Mouse (Mus musculus): ENCODE data around the gene Olfr1034. TPM values are rescaled to one million over a fixed set of nuclear protein-coding genes. Genes with fewer than 3 reads are reported as not detected.

The Olfr1034 gene
- polyA plus RNA-seq (2017; shearing (Covaris generic)), result under 1 TPM in 1 of 2 experiments, not detected in 1; 0.07 TPM

GRCm38 (mm10) chr2:86045561-86045960, at the start of gene Olfr1034:
Olfr1034 (plus strand) TSS chr2:86045861.

DNA sequence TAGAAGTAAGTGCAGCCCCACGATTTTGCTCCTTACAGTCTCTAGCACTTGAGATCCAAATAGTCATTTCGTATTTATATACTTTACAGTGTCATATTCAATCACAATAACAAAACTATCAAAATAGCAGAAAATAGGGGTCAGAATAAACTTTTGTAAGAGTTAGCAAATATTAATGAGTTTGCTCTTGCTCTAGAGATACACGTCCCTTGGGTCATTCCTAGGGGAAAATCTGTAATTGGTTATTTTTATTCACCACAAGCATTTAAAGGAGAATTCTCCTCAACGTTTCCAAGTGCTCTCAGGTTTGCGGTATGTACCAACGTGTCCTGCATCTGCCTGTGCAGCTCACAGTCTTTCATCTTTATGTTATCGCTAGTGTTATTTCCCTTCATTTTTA, 40.4 kb upstream of the Olfr1034 start, which contains the start of gene Olfr1032:
Olfr1032 (plus strand) TSS at position 301 of the 400 bp plus-strand sequence.

GRCm38 (mm10) chr2:86020406-86020805, 25.3 kb upstream of the Olfr1034 start, which contains the start of gene Olfr1033:
Olfr1033 (plus strand) TSS chr2:86020633.

GRCm38 (mm10) chr2:86073692-86074091, 28.0 kb downstream of the Olfr1034 start, which contains the start of gene Olfr1036:
Olfr1036 (plus strand) TSS chr2:86073992.

GRCm38 (mm10) chr2:86087285-86087684, 41.6 kb downstream of the Olfr1034 start, which contains the start of gene Olfr1037:
Olfr1037 (minus strand) TSS chr2:86087385.

Other genes with a start within 250 kb of the Olfr1034 start
- not detected for gene Olfr1016, start 243.3 kb upstream of the Olfr1034 start, polyA plus RNA-seq (2017; shearing (Covaris generic))
- gene Olfr1018, start 227.4 kb upstream of the Olfr1034 start, polyA plus RNA-seq (2017; shearing (Covaris generic)), result under 1 TPM in 1 of 2 experiments, not detected in 1; 0.50 TPM
- not detected for gene Olfr1019, start 200.4 kb upstream of the Olfr1034 start, polyA plus RNA-seq (2017; shearing (Covaris generic))
- under 1 TPM in 1 of 2 experiments, not detected in 1; 0.10 TPM for gene Olfr1020, start 198.8 kb upstream of the Olfr1034 start, polyA plus RNA-seq (2017; shearing (Covaris generic))
- gene Olfr1022, start 177.3 kb upstream of the Olfr1034 start, polyA plus RNA-seq (2017; shearing (Covaris generic)), result not detected
- not detected for gene Olfr1023, start 160.2 kb upstream of the Olfr1034 start, polyA plus RNA-seq (2017; shearing (Covaris generic))
- gene Olfr1024, start 140.8 kb upstream of the Olfr1034 start, polyA plus RNA-seq (2017; shearing (Covaris generic)), result not detected
- under 1 TPM in 1 of 2 experiments, not detected in 1; 0.06 TPM for gene Olfr1025-ps1, start 130.7 kb upstream of the Olfr1034 start, polyA plus RNA-seq (2017; shearing (Covaris generic))
- gene Olfr1026, start 124.3 kb upstream of the Olfr1034 start, polyA plus RNA-seq (2017; shearing (Covaris generic)), result under 1 TPM in 1 of 2 experiments, not detected in 1; 0.31 TPM
- not detected for gene Olfr1028, start 95.4 kb upstream of the Olfr1034 start, polyA plus RNA-seq (2017; shearing (Covaris generic))
- gene Olfr1029, start 72.0 kb upstream of the Olfr1034 start, polyA plus RNA-seq (2017; shearing (Covaris generic)), result under 1 TPM in 1 of 2 experiments, not detected in 1; 0.45 TPM
- under 1 TPM in 1 of 2 experiments, not detected in 1; 1.00 TPM for gene Olfr1030, start 66.6 kb upstream of the Olfr1034 start, polyA plus RNA-seq (2017; shearing (Covaris generic))
- gene Olfr1031, start 55.6 kb upstream of the Olfr1034 start, polyA plus RNA-seq (2017; shearing (Covaris generic)), result not detected
- gene Olfr1032, start 40.3 kb upstream of the Olfr1034 start, polyA plus RNA-seq (2017; shearing (Covaris generic)), result not detected
- gene Olfr1033, start 25.2 kb upstream of the Olfr1034 start, polyA plus RNA-seq (2017; shearing (Covaris generic)), result 1 to 10 TPM; 1.7 to 3.3 TPM
- not detected for gene Olfr1036, start 28.1 kb downstream of the Olfr1034 start, polyA plus RNA-seq (2017; shearing (Covaris generic))
- gene Olfr1037, start 41.5 kb downstream of the Olfr1034 start, polyA plus RNA-seq (2017; shearing (Covaris generic)), result not detected
- not detected for gene Olfr1039, start 90.1 kb downstream of the Olfr1034 start, polyA plus RNA-seq (2017; shearing (Covaris generic))
- not detected for gene Olfr1040, start 100.9 kb downstream of the Olfr1034 start, polyA plus RNA-seq (2017; shearing (Covaris generic))
- gene Olfr1042, start 116.0 kb downstream of the Olfr1034 start, polyA plus RNA-seq (2017; shearing (Covaris generic)), result under 1 TPM; 0.11 to 0.16 TPM
- gene Olfr1043, start 121.7 kb downstream of the Olfr1034 start, polyA plus RNA-seq (2017; shearing (Covaris generic)), result under 1 TPM; 0.13 to 0.81 TPM
- under 1 TPM in 1 of 2 experiments, not detected in 1; 0.49 TPM for gene Olfr1044, start 132.0 kb downstream of the Olfr1034 start, polyA plus RNA-seq (2017; shearing (Covaris generic))
- 1 to 10 TPM in 1 of 2 experiments, not detected in 1; 1.2 TPM for gene Olfr52, start 139.8 kb downstream of the Olfr1034 start, polyA plus RNA-seq (2017; shearing (Covaris generic))
- under 1 TPM in 1 of 2 experiments, not detected in 1; 0.43 TPM for gene Olfr1045, start 157.1 kb downstream of the Olfr1034 start, polyA plus RNA-seq (2017; shearing (Covaris generic))
- under 1 TPM in 1 of 2 experiments, not detected in 1; 0.17 TPM for gene Olfr1046, start 173.5 kb downstream of the Olfr1034 start, polyA plus RNA-seq (2017; shearing (Covaris generic))
- gene Olfr1047, start 185.5 kb downstream of the Olfr1034 start, polyA plus RNA-seq (2017; shearing (Covaris generic)), result not detected
- gene Olfr1048, start 194.4 kb downstream of the Olfr1034 start, polyA plus RNA-seq (2017; shearing (Covaris generic)), result under 1 TPM in 1 of 2 experiments, not detected in 1; 0.39 TPM
- gene Olfr1049, start 212.5 kb downstream of the Olfr1034 start, polyA plus RNA-seq (2017; shearing (Covaris generic)), result not detected
- gene Olfr1051, start 233.2 kb downstream of the Olfr1034 start, polyA plus RNA-seq (2017; shearing (Covaris generic)), result not detected
- not detected for gene Olfr1052, start 246.6 kb downstream of the Olfr1034 start, polyA plus RNA-seq (2017; shearing (Covaris generic))

Data from activated CD4-positive, CD25-positive, alpha-beta regulatory T cell (primary cell).